Mouse (Mus musculus): Measurements from ENCODE around the gene Npepl1. TPM values are rescaled to one million over a fixed set of nuclear protein-coding genes. Genes with fewer than 3 reads are reported as not detected.
A peak's percentile ranks its signal among the peaks of the same experiment; 100 is the strongest.

Gene Npepl1
- polyA plus RNA-seq, 1 experiment from 2014 or later = 31.2 TPM

DNA sequence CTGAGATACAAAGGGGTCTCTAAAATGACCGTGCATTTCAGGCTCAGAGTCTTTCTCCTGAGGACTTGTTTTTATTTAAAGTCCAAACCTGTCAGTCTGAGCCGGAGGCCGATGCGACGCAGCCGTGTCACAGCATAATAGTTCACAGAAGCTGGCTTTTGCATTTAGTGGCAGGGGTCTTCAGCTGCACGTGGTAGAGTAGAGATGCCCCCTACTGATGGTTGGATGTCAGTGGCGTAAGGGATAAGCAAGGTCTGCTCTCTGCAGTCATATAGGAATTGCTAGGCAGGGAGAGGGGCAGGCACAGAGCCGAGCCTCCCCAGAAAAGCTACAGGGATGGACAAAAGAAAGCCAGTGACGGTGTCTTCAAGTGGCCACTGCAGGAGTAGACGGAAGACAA lies 8.0 kb downstream of the Npepl1 start:
- Histone ChIP-seq H3K36me3 (ENCODE audit: control insufficient read depth, insufficient read depth, low read length) (no peaks in the 10 kb centered on the region), H3K9ac (ENCODE audit: low read length) (no peak overlapping the region)

GRCm38 (mm10) chr2:174119259-174119658 lies 9.1 kb downstream of the Npepl1 start:
- Histone ChIP-seq H3K4me1 (replicated peaks; ENCODE audit: control insufficient read depth, insufficient read depth, low read length) (no peaks in the 10 kb centered on the region), H3K27ac (ENCODE audit: low read depth, low read length) (no peak overlapping the region), H3K9ac (ENCODE audit: low read length) (no peak overlapping the region), H3K4me3 (ENCODE audit: low read depth, low read length) (no peak overlapping the region), H3K4me2 (ENCODE audit: low read depth, low read length, severe bottlenecking) (no peak overlapping the region), H3K36me3 (ENCODE audit: control insufficient read depth, insufficient read depth, low read length) (no peaks in the 10 kb centered on the region; the same call in 1 of the 2 replicates), H3K9me3 (ENCODE audit: control insufficient read depth, low read length) (no peaks in the 10 kb centered on the region), H3K27me3 (ENCODE audit: control insufficient read depth, insufficient read depth, low read length) (no peaks in the 10 kb centered on the region)
- WGBS = 88% methylated on average over 11 of the region's 11 CpGs
- ATAC-seq (replicated peaks; ENCODE audit: low FRiP score) (no peak), DNase-seq (ENCODE audit: low spot score) (no peak)

More for the DNA sequence above, 8.0 kb downstream of the Npepl1 start:
- DNase-seq (ENCODE audit: low spot score) (peak; percentile 47), ATAC-seq (replicated peaks; ENCODE audit: low FRiP score) (no peak; the same call in 1 of the 2 replicates)
- no peak overlapping the region for H3K4me2 ChIP-seq (ENCODE audit: low read depth, low read length, severe bottlenecking)
- H3K4me1 ChIP-seq (replicated peaks; ENCODE audit: control insufficient read depth, insufficient read depth, low read length) = no peaks in the 10 kb centered on the region
- no peak overlapping the region for H3K27ac ChIP-seq (ENCODE audit: low read depth, low read length)
- no peak overlapping the region for H3K4me3 ChIP-seq (ENCODE audit: low read depth, low read length)
- no peaks in the 10 kb centered on the region for H3K27me3 ChIP-seq (ENCODE audit: control insufficient read depth, insufficient read depth, low read length)
- 64% methylated on average over 11 of the region's 11 CpGs for WGBS
- H3K9me3 ChIP-seq (ENCODE audit: control insufficient read depth, low read length) = no peaks in the 10 kb centered on the region

DNA sequence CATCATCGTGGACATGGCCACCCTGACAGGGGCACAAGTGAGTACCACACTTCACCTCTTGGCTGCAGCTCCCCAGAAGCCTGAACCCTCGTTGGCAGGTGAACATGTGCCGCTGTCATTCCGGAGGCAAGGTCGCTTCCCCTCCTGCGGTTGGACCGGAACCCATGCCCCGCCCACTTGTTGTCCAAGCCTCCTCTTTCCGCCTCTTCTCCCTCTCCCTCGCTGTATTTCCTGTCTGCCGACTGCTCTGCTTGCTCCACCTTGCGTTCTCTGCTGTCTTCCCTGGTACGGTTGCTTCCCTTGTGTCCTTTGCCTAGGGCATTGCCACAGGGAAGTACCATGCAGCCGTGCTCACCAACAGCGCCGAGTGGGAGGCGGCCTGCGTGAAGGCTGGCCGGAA lies 10.5 kb downstream of the Npepl1 start:
- no peak overlapping the region for H3K9ac ChIP-seq (ENCODE audit: low read length)
- no peaks in the 10 kb centered on the region for H3K4me1 ChIP-seq (replicated peaks; ENCODE audit: control insufficient read depth, insufficient read depth, low read length)
- no peak for ATAC-seq (replicated peaks; ENCODE audit: low FRiP score)
- no peaks in the 10 kb centered on the region; the same call in 1 of the 2 replicates for H3K36me3 ChIP-seq (ENCODE audit: control insufficient read depth, insufficient read depth, low read length)
- H3K27ac ChIP-seq (ENCODE audit: low read depth, low read length) = no peak overlapping the region
- DNase-seq (ENCODE audit: low spot score) = no peak
- no peak overlapping the region for H3K4me2 ChIP-seq (ENCODE audit: low read depth, low read length, severe bottlenecking)
- WGBS = 93% methylated on average over 19 of the region's 19 CpGs
- no peaks in the 10 kb centered on the region; the same call in 1 of the 2 replicates for H3K9me3 ChIP-seq (ENCODE audit: control insufficient read depth, low read length)
- no peak overlapping the region for H3K4me3 ChIP-seq (ENCODE audit: low read depth, low read length)
- H3K27me3 ChIP-seq (ENCODE audit: control insufficient read depth, insufficient read depth, low read length) = no peaks in the 10 kb centered on the region

DNA sequence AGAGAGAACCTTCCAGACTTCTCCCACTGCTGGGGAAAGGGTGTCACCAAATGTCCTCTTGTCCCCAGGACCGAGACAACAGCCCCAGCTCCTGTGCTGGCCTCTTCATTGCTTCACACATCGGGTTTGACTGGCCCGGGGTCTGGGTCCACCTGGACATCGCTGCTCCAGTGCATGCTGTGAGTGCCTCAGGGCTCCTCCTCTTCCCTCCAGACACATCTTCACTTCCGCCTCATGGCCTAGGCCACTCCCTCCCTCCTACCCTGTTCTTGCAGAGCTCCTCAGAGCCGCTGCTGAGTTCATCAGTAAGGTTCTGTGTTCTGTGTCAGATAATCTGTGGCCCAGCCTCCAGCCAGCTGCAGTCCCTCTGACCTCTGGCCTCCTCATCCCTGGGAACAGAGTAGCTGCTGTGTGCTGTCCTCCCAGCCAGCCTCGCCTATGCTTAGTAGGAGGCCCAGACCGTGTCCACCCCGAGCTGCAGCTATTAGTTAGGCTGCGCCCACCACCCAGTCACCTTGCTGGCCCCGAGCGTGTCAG lies 11.3 kb downstream of the Npepl1 start:
- no peaks in the 10 kb centered on the region for H3K27me3 ChIP-seq (ENCODE audit: control insufficient read depth, insufficient read depth, low read length)
- no peaks in the 10 kb centered on the region for H3K4me1 ChIP-seq (replicated peaks; ENCODE audit: control insufficient read depth, insufficient read depth, low read length)
- no peak overlapping the region for H3K4me2 ChIP-seq (ENCODE audit: low read depth, low read length, severe bottlenecking)
- WGBS = 81% methylated on average over 12 of the region's 12 CpGs
- H3K4me3 ChIP-seq (ENCODE audit: low read depth, low read length) = no peak overlapping the region
- ATAC-seq (replicated peaks; ENCODE audit: low FRiP score) = no peak
- H3K9me3 ChIP-seq (ENCODE audit: control insufficient read depth, low read length) = no peaks in the 10 kb centered on the region; the same call in 1 of the 2 replicates
- no peaks in the 10 kb centered on the region; the same call in 1 of the 2 replicates for H3K36me3 ChIP-seq (ENCODE audit: control insufficient read depth, insufficient read depth, low read length)
- no peak overlapping the region for H3K27ac ChIP-seq (ENCODE audit: low read depth, low read length)
- no peak for DNase-seq (ENCODE audit: low spot score)
- no peak overlapping the region for H3K9ac ChIP-seq (ENCODE audit: low read length)

- ATAC-seq (replicated peaks; ENCODE audit: low FRiP score) (no peak), DNase-seq (ENCODE audit: low spot score) (no peak)
- Histone ChIP-seq H3K36me3 (ENCODE audit: control insufficient read depth, insufficient read depth, low read length) (no peaks in the 10 kb centered on the region; the same call in 1 of the 2 replicates), H3K4me3 (ENCODE audit: low read depth, low read length) (no peak overlapping the region), H3K9ac (ENCODE audit: low read length) (no peak overlapping the region), H3K4me1 (replicated peaks; ENCODE audit: control insufficient read depth, insufficient read depth, low read length) (peaks cover 4% of the 10 kb centered on the region; the same call in 1 of the 2 replicates), H3K27me3 (ENCODE audit: control insufficient read depth, insufficient read depth, low read length) (no peaks in the 10 kb centered on the region), H3K4me2 (ENCODE audit: low read depth, low read length, severe bottlenecking) (no peak overlapping the region), H3K9me3 (ENCODE audit: control insufficient read depth, low read length) (no peaks in the 10 kb centered on the region; the same call in 1 of the 2 replicates), H3K27ac (ENCODE audit: low read depth, low read length) (no peak overlapping the region)
- 81% methylated on average over 2 of the region's 2 CpGs for WGBS
These were observed 12.2 kb downstream of the Npepl1 start for GRCm38 (mm10) chr2:174122331-174122730.

GRCm38 (mm10) chr2:174123731-174124130 lies 13.6 kb downstream of the Npepl1 start:
- Histone ChIP-seq H3K9me3 (ENCODE audit: control insufficient read depth, low read length) (no peaks in the 10 kb centered on the region; the same call in 1 of the 2 replicates), H3K4me1 (replicated peaks; ENCODE audit: control insufficient read depth, insufficient read depth, low read length) (peaks cover 4% of the 10 kb centered on the region; the same call in 1 of the 2 replicates), H3K27ac (ENCODE audit: low read depth, low read length) (no peak overlapping the region), H3K27me3 (ENCODE audit: control insufficient read depth, insufficient read depth, low read length) (no peaks in the 10 kb centered on the region), H3K9ac (ENCODE audit: low read length) (no peak overlapping the region), H3K4me3 (ENCODE audit: low read depth, low read length) (no peak overlapping the region), H3K36me3 (ENCODE audit: control insufficient read depth, insufficient read depth, low read length) (no peaks in the 10 kb centered on the region; the same call in 1 of the 2 replicates), H3K4me2 (ENCODE audit: low read depth, low read length, severe bottlenecking) (no peak overlapping the region)
- ATAC-seq (replicated peaks; ENCODE audit: low FRiP score) (no peak), DNase-seq (ENCODE audit: low spot score) (no peak)
- 64% methylated on average over 3 of the region's 3 CpGs for WGBS

DNA sequence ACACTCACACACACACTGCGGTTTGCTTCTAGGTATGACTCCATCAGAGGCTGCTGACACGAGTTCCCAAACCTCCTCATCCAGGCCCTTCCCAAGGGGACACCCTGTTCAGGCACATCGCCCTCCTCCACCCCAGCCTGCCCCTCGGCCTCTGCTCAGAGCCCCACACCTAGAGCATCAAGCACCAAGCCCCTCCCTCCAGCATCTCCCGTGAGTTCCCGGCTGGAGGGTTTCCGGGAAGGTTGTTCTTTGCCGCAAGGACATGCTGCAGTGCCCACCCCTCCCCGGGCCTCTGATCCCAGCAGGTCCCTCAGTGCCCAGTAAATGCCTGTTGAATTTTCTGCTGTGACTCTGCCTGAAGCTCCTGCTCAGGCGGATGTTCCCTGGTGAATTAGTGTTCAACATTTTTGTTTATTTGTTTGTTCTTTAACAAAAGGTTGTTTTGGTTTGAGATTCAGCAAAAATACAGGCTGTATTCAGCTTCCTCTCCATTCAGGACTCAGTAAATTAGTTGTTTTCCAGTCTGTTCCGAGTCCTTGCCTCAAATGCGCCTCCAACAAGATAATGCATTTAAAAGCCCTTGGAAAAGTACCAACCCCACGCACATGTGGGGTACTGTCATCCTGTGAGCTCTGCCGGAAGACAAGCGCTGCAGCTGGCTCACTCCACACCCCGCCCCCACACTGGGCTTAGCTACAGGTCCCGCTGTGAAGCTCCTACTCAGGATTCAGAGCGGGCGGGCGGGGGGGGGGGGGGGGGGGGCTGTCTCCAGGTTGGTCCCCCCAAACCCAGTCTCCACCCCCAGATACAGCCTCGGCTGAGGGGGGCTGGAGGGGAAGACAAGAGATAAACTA lies 16.6 kb downstream of the Npepl1 start:
- peak overlapping the region; percentile 33 for H3K4me2 ChIP-seq (ENCODE audit: low read depth, low read length, severe bottlenecking)
- DNase-seq (ENCODE audit: low spot score) (peak; percentile 78), ATAC-seq (replicated peaks; ENCODE audit: low FRiP score) (peak; percentile 87)
- no peaks in the 10 kb centered on the region; the same call in 1 of the 2 replicates for H3K36me3 ChIP-seq (ENCODE audit: control insufficient read depth, insufficient read depth, low read length)
- no peaks in the 10 kb centered on the region; the same call in 1 of the 2 replicates for H3K9me3 ChIP-seq (ENCODE audit: control insufficient read depth, low read length)
- H3K27ac ChIP-seq (ENCODE audit: low read depth, low read length) = no peak overlapping the region
- H3K4me1 ChIP-seq (replicated peaks; ENCODE audit: control insufficient read depth, insufficient read depth, low read length) = peaks cover 4% of the 10 kb centered on the region; the same call in 1 of the 2 replicates
- WGBS = 9% methylated on average over 21 of the region's 21 CpGs
- H3K27me3 ChIP-seq (ENCODE audit: control insufficient read depth, insufficient read depth, low read length) = no peaks in the 10 kb centered on the region
- no peak overlapping the region for H3K4me3 ChIP-seq (ENCODE audit: low read depth, low read length)
- H3K9ac ChIP-seq (ENCODE audit: low read length) = peak overlapping the region; percentile 23; the same call in 1 of the 2 replicates

DNA sequence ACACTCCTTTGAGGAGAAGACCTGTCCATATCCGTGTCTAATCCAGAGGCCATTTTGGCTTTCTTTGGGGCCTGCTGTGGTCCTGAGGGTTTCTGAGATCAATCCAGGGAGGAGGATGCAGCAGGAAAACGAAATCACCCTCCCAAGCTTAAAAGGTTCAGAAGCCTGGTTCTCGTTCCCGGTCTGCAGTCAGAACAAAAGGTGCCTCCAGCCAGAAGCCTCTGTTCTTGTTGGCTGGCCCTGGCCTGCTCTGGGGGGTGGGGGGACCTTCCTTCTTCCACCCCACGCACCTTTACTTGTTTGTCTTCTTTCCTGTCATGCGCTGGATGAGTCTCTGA lies 17.2 kb downstream of the Npepl1 start:
- Histone ChIP-seq H3K4me1 (replicated peaks; ENCODE audit: control insufficient read depth, insufficient read depth, low read length) (peaks cover 4% of the 10 kb centered on the region; the same call in 1 of the 2 replicates), H3K9me3 (ENCODE audit: control insufficient read depth, low read length) (no peaks in the 10 kb centered on the region; the same call in 1 of the 2 replicates), H3K27me3 (ENCODE audit: control insufficient read depth, insufficient read depth, low read length) (no peaks in the 10 kb centered on the region), H3K36me3 (ENCODE audit: control insufficient read depth, insufficient read depth, low read length) (no peaks in the 10 kb centered on the region; the same call in 1 of the 2 replicates), H3K27ac (ENCODE audit: low read depth, low read length) (no peak overlapping the region), H3K9ac (ENCODE audit: low read length) (peak overlapping the region; percentile 23; the same call in 1 of the 2 replicates), H3K4me3 (ENCODE audit: low read depth, low read length) (no peak overlapping the region), H3K4me2 (ENCODE audit: low read depth, low read length, severe bottlenecking) (peak overlapping the region; percentile 33)
- no peak for DNase-seq (ENCODE audit: low spot score)
- ATAC-seq (replicated peaks; ENCODE audit: low FRiP score) = peak; percentile 35; the same call in 1 of the 2 replicates
- WGBS = 19% methylated on average over 6 of the region's 6 CpGs
